ENCODE assay signal across 15 mouse cellular contexts in genomic region chr8:95781085-95781484, GRCm38 (mm10).
"Had no signal": no experiment of that assay in that cellular context is flagged by ENCODE, and none has a peak within 500 bp of the region (broad histone marks: within the 10 kb centered on the region; RNA-seq: fewer than 3 reads in every experiment).

No protein-coding gene starts in this region.

- H3K4me2 ChIP-seq: kidney, embryonic 15.5 days; limb, embryonic 15.5 days; liver, embryonic 15.5 days; lung, embryonic 15.5 days; midbrain, embryonic 12.5 days; neural tube, embryonic 13.5 days; stomach, embryonic 15.5 days had no signal

- DNase-seq: layer of hippocampus, adult 9-11 months; layer of hippocampus, postnatal 36 days; retina, postnatal 1 day; right cerebral cortex, postnatal 4 days; spleen, adult 18-20 months; thymus, postnatal 36 days had no signal

- H3K27ac ChIP-seq: kidney, embryonic 15.5 days; limb, embryonic 15.5 days; liver, embryonic 15.5 days; lung, embryonic 15.5 days; midbrain, embryonic 12.5 days; neural tube, embryonic 13.5 days; stomach, embryonic 15.5 days had no signal

- H3K4me3 ChIP-seq: kidney, embryonic 15.5 days; limb, embryonic 15.5 days; liver, embryonic 15.5 days; lung, embryonic 15.5 days; midbrain, embryonic 12.5 days; neural tube, embryonic 13.5 days; stomach, embryonic 15.5 days had no signal

- ATAC-seq: intestine, embryonic 16.5 days; midbrain, embryonic 16.5 days had no signal

- H3K4me1 ChIP-seq: kidney, embryonic 15.5 days; limb, embryonic 15.5 days; liver, embryonic 15.5 days; lung, embryonic 15.5 days; midbrain, embryonic 12.5 days; neural tube, embryonic 13.5 days; stomach, embryonic 15.5 days had no signal

- H3K27me3 ChIP-seq: kidney, embryonic 15.5 days; limb, embryonic 15.5 days; liver, embryonic 15.5 days; lung, embryonic 15.5 days; midbrain, embryonic 12.5 days; neural tube, embryonic 13.5 days; stomach, embryonic 15.5 days had no signal

- H3K9me3 ChIP-seq: limb, embryonic 15.5 days; liver, embryonic 15.5 days; lung, embryonic 15.5 days; midbrain, embryonic 12.5 days; neural tube, embryonic 13.5 days; stomach, embryonic 15.5 days had no signal

- H3K9ac ChIP-seq: kidney, embryonic 15.5 days; limb, embryonic 15.5 days; liver, embryonic 15.5 days; lung, embryonic 15.5 days; midbrain, embryonic 12.5 days; neural tube, embryonic 13.5 days; stomach, embryonic 15.5 days had no signal
